Mouse (Mus musculus) kidney, adult 11 months (tissue): ENCODE measurements around the gene Gm5447.

Experiments
- DNase-seq: peaks from one replicate; pipeline ENCODE4 v3.0.0; 2022

Gene Gm5447

DNA sequence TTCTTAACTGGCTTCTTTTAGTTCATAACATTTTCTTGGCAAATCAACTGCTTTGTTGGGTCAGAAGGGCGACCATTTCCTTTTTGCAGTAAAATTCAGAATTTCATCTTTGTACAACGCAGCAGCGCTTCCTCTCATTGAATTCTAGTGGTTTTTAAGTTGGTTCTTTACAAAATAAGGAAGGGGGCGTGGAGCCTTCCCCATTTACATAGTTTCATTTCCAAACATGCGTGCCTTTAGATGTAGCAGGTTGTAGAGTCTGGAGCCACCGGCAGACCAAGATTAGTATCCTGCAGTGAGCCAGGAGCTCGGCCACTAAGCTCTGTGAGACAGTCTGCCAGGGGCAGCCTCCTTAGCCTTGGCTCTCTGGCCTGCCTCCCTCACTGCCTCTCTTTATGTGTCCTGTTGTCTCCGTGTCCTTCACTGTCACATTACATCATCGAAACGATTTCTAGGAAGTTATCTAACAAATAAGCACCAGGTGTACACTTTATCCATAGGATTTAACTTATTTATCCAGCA lies 13.0 kb downstream of the Gm5447 start:
- DNase-seq, result no peak

DNA sequence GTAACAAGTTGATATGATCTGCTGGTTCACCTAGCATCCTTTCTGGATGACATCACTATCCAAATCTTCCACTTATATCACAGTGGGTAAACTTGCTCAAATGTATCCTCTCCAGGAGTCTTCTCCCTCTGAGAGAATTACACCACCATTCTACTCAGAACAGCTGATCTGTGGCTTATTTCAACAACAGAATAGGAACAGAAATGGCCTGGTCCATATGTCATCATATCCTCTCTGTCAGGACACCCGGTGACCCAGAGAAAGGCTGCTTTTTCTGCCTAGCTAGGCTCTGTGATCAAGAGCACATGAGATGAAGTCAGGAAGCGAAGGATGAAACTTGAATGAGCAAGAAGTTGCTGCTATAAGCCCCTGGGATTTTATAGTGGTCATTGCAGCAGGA lies 13.7 kb downstream of the Gm5447 start:
- DNase-seq, result no peak

DNA sequence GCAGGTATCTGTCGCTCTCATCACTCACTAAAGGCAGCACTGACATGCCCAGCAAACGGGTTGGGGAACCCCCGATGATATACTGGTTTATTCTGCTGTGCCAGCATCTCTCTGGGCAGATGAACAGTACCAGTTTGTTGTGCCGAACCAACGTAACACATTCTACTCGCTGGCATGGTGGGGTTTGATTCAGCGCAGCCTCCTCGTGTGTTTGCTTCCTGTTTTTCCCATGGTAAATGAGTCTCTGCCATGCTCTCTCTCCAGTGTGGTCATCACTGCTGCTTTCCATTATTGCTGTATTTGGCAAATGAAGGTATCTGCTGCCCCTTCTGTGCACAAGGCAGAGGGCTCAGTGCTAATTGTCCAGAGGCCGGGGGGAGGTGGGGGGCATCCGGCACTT lies 15.7 kb downstream of the Gm5447 start:
- no peak for DNase-seq

DNA sequence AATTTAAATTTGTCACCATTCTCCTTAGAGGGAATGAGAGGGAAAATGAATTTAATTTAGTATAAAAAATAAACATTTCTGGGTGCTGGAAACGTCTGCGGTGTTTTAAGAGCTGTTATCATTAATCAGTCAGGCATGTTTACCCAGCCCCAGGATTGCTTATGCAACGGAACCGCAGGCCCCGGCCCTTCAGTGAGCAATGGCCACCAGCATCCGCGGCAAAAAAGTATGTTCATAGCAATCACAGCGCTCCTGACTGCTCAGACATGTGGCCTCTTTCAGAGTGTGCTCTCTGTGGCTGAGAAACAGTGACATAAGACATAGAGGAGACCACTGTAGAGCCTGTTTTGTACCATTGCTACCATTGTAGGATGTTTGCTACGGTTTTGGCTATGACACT lies 16.2 kb downstream of the Gm5447 start:
- no peak for DNase-seq

DNA sequence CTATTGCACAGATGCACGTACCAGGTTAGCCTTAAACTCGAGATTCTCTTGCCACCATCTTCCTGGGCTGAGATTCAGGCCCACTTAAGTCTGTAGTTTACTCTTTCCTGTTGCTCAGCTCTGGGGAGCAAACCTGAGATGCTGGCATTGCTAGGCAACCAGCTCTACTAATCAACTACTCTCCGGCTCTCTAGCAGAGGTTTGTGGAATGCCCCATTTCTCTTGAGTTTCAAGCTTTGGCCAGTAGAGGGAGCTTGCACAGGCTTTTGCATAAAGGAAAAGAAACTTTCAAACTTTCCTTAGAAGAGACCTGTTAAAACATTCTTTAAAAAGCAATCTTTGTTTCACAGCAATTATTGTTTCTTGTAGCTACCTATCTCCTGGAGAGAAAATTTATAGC lies 19.8 kb downstream of the Gm5447 start:
- peak; percentile 30 for DNase-seq

DNA sequence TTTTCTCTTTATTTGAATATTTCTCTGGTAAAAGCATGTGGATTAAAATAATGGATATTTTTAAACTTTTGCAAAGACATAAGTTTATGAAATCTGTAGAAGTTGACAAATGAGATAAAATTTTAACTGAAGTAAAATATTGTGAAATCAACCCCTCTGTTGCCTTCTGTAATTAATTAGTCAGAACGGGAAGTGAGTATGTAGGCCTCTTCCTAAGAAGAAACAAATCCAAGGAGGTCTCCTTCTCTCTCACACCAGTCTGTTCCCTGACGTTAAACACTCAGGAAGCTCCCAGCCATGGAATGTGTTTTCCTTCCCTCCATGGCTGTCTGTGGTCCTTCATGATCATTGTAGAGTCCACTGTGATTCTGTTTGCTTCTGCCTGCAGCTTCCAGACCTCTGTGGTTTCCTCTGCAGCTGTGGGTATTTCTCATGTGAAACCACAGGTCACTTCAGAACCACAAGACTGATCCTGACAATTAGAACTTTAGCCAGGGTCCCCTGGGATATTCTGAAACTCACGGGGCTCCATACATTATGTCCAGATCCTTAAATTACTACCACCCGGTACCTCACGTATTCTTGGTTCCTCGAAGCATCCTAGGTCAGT lies 20.4 kb downstream of the Gm5447 start:
- no peak for DNase-seq

DNA sequence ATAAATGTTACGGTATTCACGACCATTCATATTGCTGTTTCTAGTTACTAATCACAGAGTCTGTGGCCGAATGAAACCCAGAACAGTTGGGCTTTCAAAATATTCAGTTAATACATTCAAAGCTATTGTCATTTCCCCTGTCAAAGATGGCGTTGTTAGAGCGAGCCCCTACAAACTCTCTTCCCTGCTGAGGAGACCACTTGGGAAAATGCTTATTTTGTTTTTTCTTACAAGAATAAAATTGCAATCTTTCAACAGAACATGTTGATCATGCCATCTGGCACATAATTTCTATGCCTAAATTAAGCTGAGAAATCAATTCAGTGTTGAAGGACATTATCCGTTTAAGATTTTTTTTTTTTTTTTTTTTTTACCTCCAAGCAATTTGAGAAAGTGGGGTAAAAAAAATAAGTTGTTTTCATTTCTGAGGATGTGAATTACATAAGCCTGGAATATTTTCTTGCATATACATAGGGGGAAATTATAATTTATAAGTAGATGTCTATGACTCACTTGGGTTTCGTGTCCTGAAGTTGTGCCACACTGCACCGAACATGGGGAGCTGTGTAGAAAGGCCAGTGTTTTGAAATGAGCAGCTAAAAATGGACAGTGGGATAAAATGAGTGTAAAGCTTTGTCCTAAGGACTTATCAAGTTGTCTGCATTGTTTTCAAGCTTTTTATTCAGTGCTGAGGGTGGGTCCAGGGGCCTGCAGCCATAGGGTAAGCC lies 23.7 kb downstream of the Gm5447 start:
- DNase-seq, result no peak

DNA sequence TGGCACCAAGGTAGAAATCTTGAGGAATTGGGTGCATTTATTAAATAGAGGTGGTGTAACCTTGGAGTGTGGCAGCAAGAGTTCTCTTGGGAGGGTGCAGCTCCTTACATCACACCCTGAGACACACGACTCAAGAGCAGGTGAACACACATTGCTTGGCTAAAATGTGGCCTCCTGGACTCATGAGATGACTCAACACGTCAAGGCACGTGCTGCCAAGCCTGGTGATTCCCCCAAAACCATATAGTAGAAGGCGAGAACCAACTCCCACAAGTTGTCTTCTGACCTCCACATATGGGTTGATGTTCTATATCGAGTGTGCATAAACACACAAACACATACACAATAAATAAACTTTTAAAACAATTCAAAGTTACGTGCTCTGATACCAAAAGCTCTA lies 25.8 kb downstream of the Gm5447 start:
- no peak for DNase-seq

DNA sequence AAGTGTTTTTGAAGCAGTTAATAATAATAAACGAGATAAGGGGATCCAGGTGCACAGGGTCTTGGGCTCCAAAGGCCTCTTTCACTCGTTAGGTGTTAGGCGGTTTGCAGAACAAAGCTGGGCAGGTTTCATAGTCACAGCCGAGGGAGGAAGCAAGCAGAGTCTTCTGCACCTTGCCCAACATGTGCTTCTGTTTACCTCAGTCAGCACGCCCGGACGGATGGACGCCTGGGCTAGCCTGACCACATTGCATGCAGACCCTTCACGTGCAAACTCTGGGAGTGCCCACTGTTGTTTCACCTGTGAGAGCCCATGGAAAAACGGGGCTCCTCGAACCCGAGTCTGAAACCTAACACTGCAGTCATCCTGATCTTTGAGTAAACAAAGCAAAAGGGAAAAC lies 30.5 kb downstream of the Gm5447 start:
- DNase-seq, result no peak

DNA sequence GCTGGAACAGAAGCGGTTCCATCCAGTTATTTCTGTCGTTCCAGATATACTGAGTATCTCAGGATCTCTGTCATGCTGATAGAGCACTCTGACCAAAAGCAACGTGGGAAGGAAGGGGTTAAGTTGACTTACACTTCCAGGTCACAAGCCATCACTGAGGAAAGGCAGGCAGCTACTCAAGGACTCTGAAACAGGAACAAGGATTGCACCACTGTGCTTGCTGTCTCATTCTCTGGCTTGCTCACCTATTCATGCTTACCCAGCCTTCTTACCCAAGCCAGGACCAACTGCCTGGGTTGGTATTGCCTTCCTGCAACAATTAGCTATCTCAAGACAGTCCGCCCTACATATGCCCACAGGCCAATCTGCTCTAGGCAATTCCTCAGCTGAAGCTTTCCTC lies 31.0 kb downstream of the Gm5447 start:
- DNase-seq, result no peak

DNA sequence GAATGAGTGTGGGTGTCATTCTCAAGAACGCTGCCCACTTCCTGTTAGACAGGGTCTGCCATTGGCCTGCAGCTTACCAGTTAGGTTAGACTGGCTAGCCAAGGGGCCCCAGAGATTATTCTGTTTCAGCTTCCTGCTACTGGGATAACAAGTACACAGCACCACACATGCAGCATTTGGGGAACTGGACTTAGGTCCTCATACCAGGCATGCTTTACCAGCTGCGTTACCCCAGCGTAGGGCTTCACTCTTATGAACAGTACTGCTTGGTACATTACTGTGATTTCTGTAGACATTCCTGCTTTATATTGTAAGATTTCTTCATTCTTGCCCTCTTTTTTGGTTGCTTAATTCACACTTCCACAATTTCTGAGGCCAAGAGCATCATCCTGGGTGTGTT lies 43.5 kb downstream of the Gm5447 start:
- no peak for DNase-seq

DNA sequence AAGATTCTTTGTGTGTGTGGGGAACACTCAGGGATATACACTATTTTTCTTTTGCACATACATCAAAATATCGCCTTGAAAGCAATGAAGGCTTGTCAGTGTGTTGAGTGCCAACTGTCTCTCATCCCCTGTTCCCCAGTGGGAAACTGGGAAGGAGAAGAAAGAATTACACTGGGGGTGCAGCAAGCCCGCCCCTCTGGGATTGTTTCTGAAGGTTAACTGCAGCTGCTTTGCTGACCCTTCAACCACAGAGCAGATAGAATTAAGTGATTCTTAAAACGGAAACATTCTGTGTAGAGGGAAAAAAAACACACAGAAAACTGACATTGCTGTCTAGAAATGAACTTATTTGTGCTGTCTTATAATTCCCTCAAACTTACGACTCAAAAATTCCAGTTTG lies 47.5 kb downstream of the Gm5447 start:
- DNase-seq, result no peak

DNA sequence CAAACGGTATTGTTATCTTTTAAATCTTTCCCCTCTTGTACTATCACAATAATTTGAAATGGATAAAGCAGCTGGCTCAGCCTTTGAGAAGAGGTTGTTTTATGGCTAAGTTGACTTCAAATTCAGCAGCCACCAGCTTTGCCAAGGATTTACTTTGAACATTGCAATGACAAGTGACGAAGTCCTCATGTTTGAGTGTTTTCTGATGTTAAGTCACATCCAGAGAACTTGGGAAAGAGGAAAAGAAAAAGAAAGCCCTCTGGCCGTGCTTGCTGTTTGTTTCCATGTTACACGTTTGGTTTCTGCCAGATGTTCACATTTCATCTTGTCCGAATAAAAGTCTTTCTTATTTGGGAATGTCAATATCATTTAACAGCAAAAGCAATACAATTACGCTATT lies 47.9 kb downstream of the Gm5447 start:
- DNase-seq, result no peak

DNA sequence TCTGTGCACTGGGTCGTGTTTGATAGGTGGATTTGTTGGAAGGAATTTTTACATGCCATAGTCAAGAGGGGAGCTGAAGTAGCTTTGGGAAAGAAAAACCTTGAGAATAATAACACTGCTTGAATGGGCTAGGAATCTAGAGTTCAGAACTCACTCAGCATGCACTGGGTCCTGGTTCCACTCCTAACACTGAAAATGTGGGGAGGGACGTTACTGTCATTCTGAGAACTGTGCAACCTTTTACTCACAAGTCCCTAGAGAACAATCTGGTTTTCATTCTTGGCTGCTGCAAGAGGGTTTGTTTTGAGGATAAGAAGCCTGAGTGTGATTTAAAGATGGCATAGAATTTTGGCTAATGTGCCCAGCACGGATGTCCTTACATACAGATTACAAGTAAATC lies 49.7 kb downstream of the Gm5447 start:
- no peak for DNase-seq
